Mouse (Mus musculus): ENCODE data around the gene Pspn.

The Pspn gene

GRCm38 (mm10) chr17:56996506-56996905 is 3.3 kb downstream of the Pspn start:
- no peak for DNase-seq (ENCODE audit: low read depth, low spot score)

- DNase-seq (ENCODE audit: low read depth, low spot score) = no peak
These were observed 4.8 kb downstream of the Pspn start for GRCm38 (mm10) chr17:56995046-56995445.

- DNase-seq (ENCODE audit: low read depth, low spot score) = no peak
These were observed 8.9 kb downstream of the Pspn start for GRCm38 (mm10) chr17:56990966-56991365.

- peak; percentile 98 for DNase-seq (ENCODE audit: low read depth, low spot score)
These were observed 9.6 kb downstream of the Pspn start, which contains the start of gene Clpp for GRCm38 (mm10) chr17:56990115-56990746. Gene Clpp (plus strand): TSS chr17:56990305.

- DNase-seq (ENCODE audit: low read depth, low spot score) = peak; percentile 92
These were observed 10.2 kb downstream of the Pspn start for GRCm38 (mm10) chr17:56989467-56990114.

DNA sequence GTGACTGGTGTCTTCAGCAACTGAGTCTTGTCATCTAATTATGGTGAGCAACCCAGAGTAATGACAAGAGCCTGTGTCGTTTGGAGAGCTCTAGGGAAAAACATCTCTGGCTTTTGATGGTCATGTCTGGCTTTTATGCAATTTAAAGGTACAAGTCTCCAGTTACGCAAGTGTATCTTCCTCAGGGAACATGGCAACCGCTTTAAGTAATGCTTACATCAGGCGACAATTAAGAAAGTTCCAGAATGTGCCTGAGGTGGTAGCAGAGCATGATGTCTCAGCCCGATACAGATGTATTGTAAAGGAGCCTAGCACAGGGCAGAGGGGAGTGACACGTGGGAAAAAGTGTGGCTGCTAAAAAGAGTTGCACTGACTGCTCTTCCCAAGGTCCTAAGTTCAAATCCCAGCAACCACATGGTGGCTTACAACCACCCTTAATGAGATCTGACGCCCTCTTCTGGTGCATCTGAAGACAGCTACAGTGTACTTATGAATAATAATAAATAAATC is 10.8 kb downstream of the Pspn start:
- DNase-seq (ENCODE audit: low read depth, low spot score) = no peak

- no peak for DNase-seq (ENCODE audit: low read depth, low spot score)
These were observed 11.4 kb downstream of the Pspn start for GRCm38 (mm10) chr17:56988441-56988840.

- no peak for DNase-seq (ENCODE audit: low read depth, low spot score)
These were observed 13.6 kb downstream of the Pspn start for GRCm38 (mm10) chr17:56986105-56986805.

- no peak for DNase-seq (ENCODE audit: low read depth, low spot score)
These were observed 14.2 kb downstream of the Pspn start for GRCm38 (mm10) chr17:56985656-56986055.

DNA sequence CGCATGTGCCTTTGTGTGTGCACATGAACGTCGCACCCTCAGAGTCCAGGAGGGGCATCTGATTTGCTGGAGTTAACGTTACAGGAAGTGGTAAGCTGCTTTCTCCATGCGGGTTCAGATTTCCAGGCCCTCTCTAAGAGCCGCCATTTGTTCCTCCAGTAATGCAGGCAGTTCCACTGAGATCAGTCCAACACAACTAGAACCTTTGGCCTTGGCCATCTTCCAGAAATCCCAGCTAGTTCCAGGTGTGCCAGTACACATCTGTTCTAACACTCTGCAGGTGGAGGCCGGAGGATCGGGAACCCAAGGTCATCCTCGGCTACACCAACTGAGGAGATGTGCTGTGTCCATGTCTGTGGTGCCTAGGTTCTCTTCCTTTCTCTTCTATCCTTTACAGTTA is 14.9 kb downstream of the Pspn start:
- DNase-seq (ENCODE audit: low read depth, low spot score) = no peak

GRCm38 (mm10) chr17:56982013-56982412 is 17.8 kb downstream of the Pspn start, which contains the start of gene Acer1:
Gene Acer1 (minus strand): TSS chr17:56982126.
- no peak for DNase-seq (ENCODE audit: low read depth, low spot score)

GRCm38 (mm10) chr17:56981049-56981448 is 18.8 kb downstream of the Pspn start:
- DNase-seq (ENCODE audit: low read depth, low spot score) = no peak

DNA sequence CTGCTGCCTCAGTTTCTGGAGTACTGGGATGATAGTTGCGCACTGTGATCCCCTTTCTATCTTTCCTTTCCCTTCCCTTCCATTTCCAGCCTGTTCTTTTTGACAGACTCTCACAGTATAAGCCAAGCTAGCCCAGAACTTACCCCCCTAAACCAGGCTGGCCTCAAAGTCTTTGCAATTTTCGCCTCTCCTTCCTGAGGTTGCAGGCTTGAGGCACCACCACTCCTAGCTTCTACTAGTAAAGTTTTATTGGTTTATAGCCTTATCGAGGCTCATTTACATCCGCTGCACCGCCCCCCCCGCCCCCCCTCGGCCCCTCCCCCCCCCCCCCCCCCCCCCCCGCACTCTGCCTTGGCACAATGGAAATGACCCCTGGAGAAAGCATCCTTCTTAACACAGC is 20.3 kb downstream of the Pspn start:
- no peak for DNase-seq (ENCODE audit: low read depth, low spot score)

- DNase-seq (ENCODE audit: low read depth, low spot score) = no peak
These were observed 23.1 kb downstream of the Pspn start for GRCm38 (mm10) chr17:56976531-56977390.

GRCm38 (mm10) chr17:56975391-56975790 is 24.4 kb downstream of the Pspn start:
- no peak for DNase-seq (ENCODE audit: low read depth, low spot score)

- no peak for DNase-seq (ENCODE audit: low read depth, low spot score)
These were observed 25.0 kb downstream of the Pspn start for GRCm38 (mm10) chr17:56974708-56975240.

DNA sequence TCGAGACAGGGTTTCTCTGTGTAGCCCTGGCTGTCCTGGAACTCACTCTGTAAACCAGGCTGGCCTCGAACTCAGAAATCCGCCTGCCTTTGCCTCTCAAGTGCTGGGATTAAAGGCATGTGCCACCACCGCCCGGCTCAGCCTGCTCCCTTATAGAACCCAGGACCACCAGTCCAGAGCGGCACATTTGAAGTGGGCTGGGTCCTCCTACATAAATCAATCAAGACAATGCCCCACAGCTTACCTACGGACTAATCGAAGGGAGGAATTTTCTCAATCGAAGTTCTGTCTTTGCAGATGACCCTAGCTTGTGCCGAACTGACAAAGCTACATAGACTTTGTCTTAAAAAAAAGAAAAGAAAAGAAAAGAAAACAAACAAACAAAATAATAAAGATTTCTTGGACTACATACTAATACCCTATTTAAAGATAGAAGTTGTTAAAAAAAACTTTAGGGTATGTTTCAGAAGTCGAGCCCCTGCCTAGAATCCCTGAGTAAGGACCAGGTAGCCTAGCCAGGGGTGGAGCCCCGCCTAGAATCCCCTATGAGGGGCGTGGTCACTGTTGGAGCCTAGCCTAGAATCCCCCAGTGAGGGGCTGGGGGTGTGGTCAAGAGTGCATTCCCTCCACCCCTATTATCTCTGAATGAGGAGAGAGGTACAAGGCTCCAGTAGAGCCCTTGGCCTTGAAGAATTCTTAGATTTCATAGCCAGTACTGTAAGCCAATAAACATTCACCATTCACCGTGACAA is 25.7 kb downstream of the Pspn start:
- no peak for DNase-seq (ENCODE audit: low read depth, low spot score)

DNA sequence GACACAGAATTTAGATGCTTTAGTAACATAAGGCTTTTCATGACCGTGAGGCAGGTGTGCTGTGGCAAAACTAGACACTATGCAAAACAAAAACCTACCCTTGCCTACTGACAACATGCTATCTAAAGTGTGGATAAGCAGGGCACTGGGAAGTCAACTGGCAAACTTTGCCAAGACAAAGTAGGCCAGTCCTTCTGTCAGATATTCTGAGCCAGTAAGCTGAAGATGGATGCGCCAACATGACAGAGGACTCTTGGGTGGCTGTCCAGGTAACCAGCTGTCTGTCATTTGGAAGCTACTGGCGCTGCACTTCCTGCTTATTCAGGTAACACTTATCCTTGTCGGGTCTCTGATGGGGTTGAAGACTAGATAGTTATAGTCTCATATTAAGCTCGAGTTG is 29.7 kb downstream of the Pspn start:
- DNase-seq (ENCODE audit: low read depth, low spot score) = no peak

DNA sequence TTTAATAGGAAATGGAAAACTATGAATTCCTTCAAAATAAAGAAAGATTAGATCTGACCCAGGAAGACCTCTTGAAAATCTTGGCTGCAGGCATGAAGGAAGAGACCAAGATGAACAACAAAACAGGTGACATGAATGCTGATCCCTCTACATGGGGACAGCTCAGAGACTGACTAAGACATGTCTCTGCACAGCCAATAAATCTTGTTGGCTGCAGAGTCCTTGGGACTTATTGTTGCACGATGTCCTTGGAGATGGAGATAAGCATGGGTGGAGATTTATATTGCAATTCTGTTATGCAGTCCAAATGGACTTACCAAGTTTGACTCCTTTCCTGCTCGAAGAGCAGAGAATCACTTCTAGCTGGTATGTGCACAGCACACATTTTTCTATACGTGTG is 30.5 kb downstream of the Pspn start:
- DNase-seq (ENCODE audit: low read depth, low spot score) = no peak

- no peak for DNase-seq (ENCODE audit: low read depth, low spot score)
These were observed 36.2 kb downstream of the Pspn start for GRCm38 (mm10) chr17:56963646-56964045.

All from telencephalon, adult 2 months (tissue).